Mouse (Mus musculus): ENCODE results near the gene Tjp1.
A peak's percentile ranks its signal among the peaks of the same experiment; 100 is the strongest.

GRCm38 (mm10) chr7:65452246-65452645 lies 75.3 kb downstream of the Tjp1 start:
- TF ChIP-seq CTCF (IDR thresholded peaks at IDR 0.05; ENCODE audit: low read depth, low read length) (no peak), POLR2A (IDR thresholded peaks at IDR 0.05; ENCODE audit: insufficient read depth, low read length) (no peak), EP300 (IDR thresholded peaks at IDR 0.05; ENCODE audit: insufficient read depth, low read depth, low read length) (0 out of 2 replicates have a peak, but pooled peaks have one; percentile 47)
